Mouse (Mus musculus) limb, embryonic 10.5 days (tissue): ENCODE data around the gene Ppp1r17. TPM values are rescaled to one million over a fixed set of nuclear protein-coding genes. Genes with fewer than 3 reads are reported as not detected.

ENCODE experiments used
- DNase-seq: peaks from one replicate; pipeline ENCODE4 v3.0.0-alpha.2; 2017; ENCODE audit warnings: low spot score
- H3K27ac ChIP-seq: fragments of 300-500 bp; sonication (generic); 2 replicates; pipeline ENCODE4 v1.5.1; 2016; ENCODE audit warnings: mild to moderate bottlenecking
- H3K27me3 ChIP-seq: fragments of 300-500 bp; sonication (generic); 2 replicates; pipeline ENCODE4 v1.6.1; 2016; ENCODE audit warnings: low read depth, mild to moderate bottlenecking; ENCODE audit not compliant: poor library complexity, severe bottlenecking
- H3K36me3 ChIP-seq: fragments of 300-500 bp; sonication (generic); 2 replicates; pipeline ENCODE4 v1.6.1; 2016; ENCODE audit warnings: mild to moderate bottlenecking, moderate library complexity
- H3K4me1 ChIP-seq: fragments of 300-500 bp; sonication (generic); 2 replicates; pipeline ENCODE4 v1.6.1; 2016
- H3K4me3 ChIP-seq: fragments of 300-500 bp; sonication (generic); 2 replicates; pipeline ENCODE4 v1.5.1; 2016; ENCODE audit warnings: mild to moderate bottlenecking, moderate library complexity
- H3K9me3 ChIP-seq: fragments of 300-500 bp; sonication (generic); replicated peaks from 2 replicates; pipeline ENCODE4 v1.6.1; 2016; ENCODE audit warnings: mild to moderate bottlenecking
- WGBS: fragments of 180-500 bp; shearing (Covaris S2); methylation state at CpG from one replicate; pipeline ENCODE4 v1.1.7; 2016; 5-methylcytosine and 5-hydroxymethylcytosine counted together
- polyA plus RNA-seq: library from polyadenylated mRNA; unstranded; fragments of >200 nt; fragmentation: Nextera tagmentation; extraction: Ambion mirVana; gene quantifications from 2 replicates; pipeline ENCODE4 v1.2.1, GENCODE M21; 2016

The Ppp1r17 gene
- polyA plus RNA-seq, 1 experiment from 2014 or later, result not detected

GRCm38 (mm10) chr6:56044270-56044669 lies 27.0 kb downstream of the Ppp1r17 start:
- Histone ChIP-seq H3K27me3 (no peaks in the 10 kb centered on the region), H3K9me3 (no peaks in the 10 kb centered on the region), H3K4me1 (no peaks in the 10 kb centered on the region), H3K36me3 (no peaks in the 10 kb centered on the region), H3K4me3 (no peak overlapping the region), H3K27ac (no peak overlapping the region)
- DNase-seq, result no peak
- 82% methylated on average over 5 of the region's 5 CpGs for WGBS

GRCm38 (mm10) chr6:56044716-56045115 lies 27.4 kb downstream of the Ppp1r17 start:
- Histone ChIP-seq H3K4me1 (no peaks in the 10 kb centered on the region), H3K27ac (no peak overlapping the region), H3K36me3 (no peaks in the 10 kb centered on the region), H3K4me3 (no peak overlapping the region), H3K9me3 (no peaks in the 10 kb centered on the region), H3K27me3 (no peaks in the 10 kb centered on the region)
- WGBS, result 90% methylated on average over 1 of the region's 1 CpGs
- DNase-seq, result no peak

DNA sequence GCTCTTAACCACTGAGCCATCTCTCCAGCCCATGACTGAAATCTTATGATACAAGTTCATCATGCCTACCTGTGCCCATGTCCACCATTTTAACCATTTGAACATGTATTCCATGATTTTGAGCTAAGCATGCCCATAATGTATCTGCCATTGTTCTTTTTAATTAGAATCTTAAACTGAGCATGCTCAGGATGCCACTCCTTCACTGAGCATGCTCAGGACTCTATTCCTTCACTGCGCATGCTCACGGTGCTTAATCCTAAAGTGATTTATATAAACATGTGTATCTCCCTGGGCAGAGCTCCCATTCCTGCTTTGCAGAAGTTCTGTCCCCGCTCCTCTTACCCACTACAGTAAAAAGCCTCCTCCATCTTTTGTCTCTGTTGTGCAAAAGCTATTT lies 31.3 kb downstream of the Ppp1r17 start:
- DNase-seq, result no peak
- Histone ChIP-seq H3K9me3 (no peaks in the 10 kb centered on the region), H3K4me3 (no peak overlapping the region), H3K4me1 (no peaks in the 10 kb centered on the region), H3K27me3 (no peaks in the 10 kb centered on the region), H3K27ac (no peak overlapping the region), H3K36me3 (no peaks in the 10 kb centered on the region)
- WGBS, result 95% methylated on average over 3 of the region's 3 CpGs

DNA sequence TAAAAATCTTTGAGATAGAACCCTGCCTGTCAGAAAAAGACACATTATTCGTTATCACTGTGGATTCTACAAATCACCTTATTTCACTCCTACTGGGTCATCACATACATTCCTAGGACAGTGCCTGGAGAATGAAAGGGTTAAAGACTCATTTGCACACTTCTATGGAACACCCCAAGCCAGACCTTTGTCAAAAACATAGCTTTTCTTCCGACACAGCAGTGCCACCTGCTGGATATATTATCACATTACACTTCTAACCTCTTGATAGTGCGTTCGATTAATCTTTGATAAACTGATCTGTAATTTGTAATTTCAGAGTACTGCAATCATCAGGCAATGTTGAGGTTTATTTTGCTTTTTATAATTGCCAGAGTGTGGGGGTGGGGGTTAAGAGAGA lies 31.8 kb downstream of the Ppp1r17 start:
- Histone ChIP-seq H3K4me1 (no peaks in the 10 kb centered on the region), H3K4me3 (no peak overlapping the region), H3K36me3 (no peaks in the 10 kb centered on the region), H3K27me3 (no peaks in the 10 kb centered on the region), H3K9me3 (no peaks in the 10 kb centered on the region), H3K27ac (no peak overlapping the region)
- DNase-seq, result no peak
- WGBS, result 33% methylated on average over 4 of the region's 4 CpGs

- Histone ChIP-seq H3K27ac (no peak overlapping the region), H3K4me1 (no peaks in the 10 kb centered on the region), H3K27me3 (no peaks in the 10 kb centered on the region), H3K9me3 (no peaks in the 10 kb centered on the region), H3K4me3 (no peak overlapping the region), H3K36me3 (no peaks in the 10 kb centered on the region)
- no peak for DNase-seq
Observed at GRCm38 (mm10) chr6:56063736-56064135, 46.4 kb downstream of the Ppp1r17 start.

- 45% methylated on average over 5 of the region's 5 CpGs for WGBS
- Histone ChIP-seq H3K27ac (no peak overlapping the region), H3K4me3 (no peak overlapping the region), H3K4me1 (no peaks in the 10 kb centered on the region), H3K36me3 (no peaks in the 10 kb centered on the region), H3K27me3 (no peaks in the 10 kb centered on the region), H3K9me3 (no peaks in the 10 kb centered on the region)
- DNase-seq, result peak; percentile 40
Observed at GRCm38 (mm10) chr6:56066632-56067282, 49.5 kb downstream of the Ppp1r17 start.

DNA sequence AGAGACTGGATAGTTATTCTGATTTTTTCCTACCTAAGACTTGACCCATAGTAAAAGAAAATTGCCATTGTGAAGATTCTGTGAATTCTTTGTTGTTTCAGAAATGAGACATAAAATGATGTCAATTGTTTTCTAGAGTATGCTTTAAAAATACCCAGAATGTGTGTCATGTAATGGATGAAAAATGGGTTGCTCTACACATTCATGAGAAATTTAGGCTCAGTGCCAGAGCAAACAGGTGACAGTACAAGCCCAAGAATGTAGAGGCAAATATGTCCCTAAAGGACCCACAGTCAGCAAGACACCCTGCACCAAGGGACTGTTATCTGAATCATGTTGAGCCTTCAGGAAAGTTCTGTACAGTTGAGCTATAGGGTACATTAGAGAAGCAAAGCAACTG lies 51.2 kb downstream of the Ppp1r17 start:
- DNase-seq, result no peak
- Histone ChIP-seq H3K27ac (no peak overlapping the region), H3K4me1 (no peaks in the 10 kb centered on the region), H3K4me3 (no peak overlapping the region), H3K27me3 (no peaks in the 10 kb centered on the region), H3K36me3 (no peaks in the 10 kb centered on the region), H3K9me3 (no peaks in the 10 kb centered on the region)

DNA sequence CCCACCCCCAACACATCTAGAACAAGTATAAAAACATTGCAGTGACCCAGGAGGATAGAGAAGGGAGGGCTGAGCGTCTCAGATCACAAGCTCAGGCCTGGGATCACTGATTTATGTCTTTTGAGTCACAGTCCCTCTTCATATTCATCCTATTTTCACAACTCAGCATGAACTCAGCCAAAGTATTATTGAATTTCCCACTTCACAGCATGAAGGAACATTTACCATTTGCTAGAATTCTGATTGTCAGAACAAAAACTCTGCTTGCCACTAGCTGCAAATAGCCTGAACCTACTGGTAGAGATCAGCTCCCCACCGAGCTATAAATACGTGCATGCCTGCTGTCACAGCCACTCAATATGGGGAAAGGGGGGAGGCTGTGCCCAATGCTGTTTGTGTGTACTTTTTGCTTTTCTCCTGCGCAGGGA lies 59.1 kb downstream of the Ppp1r17 start:
- no peak for DNase-seq
- WGBS, result 62% methylated on average over 4 of the region's 4 CpGs

More for the DNA sequence above, 59.1 kb downstream of the Ppp1r17 start:
- no peak overlapping the region for H3K27ac ChIP-seq
- no peaks in the 10 kb centered on the region for H3K27me3 ChIP-seq
- H3K4me1 ChIP-seq, result no peaks in the 10 kb centered on the region
- no peaks in the 10 kb centered on the region for H3K9me3 ChIP-seq
- no peak overlapping the region for H3K4me3 ChIP-seq
- H3K36me3 ChIP-seq, result no peaks in the 10 kb centered on the region

Other genes starting within 250 kb of the Ppp1r17 start
- gene Itprid1, start 180.6 kb upstream of the Ppp1r17 start, polyA plus RNA-seq, result 0.04 TPM in 1 of 2 replicates, not detected in the other